Mouse (Mus musculus) lung, adult 10 weeks (tissue): Measurements from ENCODE around the gene Cramp1l. TPM values are rescaled to one million over a fixed set of nuclear protein-coding genes. Genes with fewer than 3 reads are reported as not detected.

Experiments used
- polyA plus RNA-seq: library from polyadenylated mRNA; stranded (reverse); fragments of 350-450 nt; fragmentation: Illumina TruSeq; extraction: RNeasy Lipid Tissue Mini Kit (QIAGEN cat#74804); gene quantifications from one replicate; pipeline ENCODE4 v1.2.3, GENCODE M21; 2014; ENCODE audit warnings: low read depth, low replicate concordance; ENCODE audit not compliant: insufficient read depth

Gene Cramp1l
- 3.6 TPM for polyA plus RNA-seq

DNA sequence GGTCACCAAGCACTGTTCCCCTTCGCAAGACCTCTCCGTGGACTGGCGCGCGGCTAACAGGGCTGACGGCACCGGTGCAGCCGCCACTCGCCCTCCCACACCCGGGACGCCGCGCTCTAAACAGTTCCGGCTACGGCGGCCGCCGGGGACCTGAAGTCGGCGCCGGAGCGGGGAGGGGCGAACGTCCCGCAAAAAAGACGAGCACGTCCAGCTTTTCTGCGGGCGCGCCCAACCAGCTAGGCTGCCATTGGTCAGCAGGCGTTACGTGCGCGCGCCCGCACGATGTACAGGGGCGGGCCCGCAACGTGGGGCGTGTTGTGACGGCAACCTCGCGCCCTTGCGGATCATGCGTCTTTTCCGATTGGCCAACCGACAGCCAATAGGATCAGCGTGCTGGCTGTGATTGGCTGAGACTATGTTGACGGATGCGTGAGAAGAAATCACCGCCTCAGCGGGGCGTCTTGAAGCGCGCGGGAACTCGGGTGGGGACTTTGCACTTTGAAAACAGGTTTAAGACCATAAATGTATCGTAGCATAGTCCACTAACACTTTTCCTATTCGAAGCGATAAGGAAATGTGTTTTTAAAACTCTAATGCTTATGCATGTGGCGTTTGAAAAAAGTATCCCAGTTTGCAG, at the start of gene Cramp1l, which contains the start of gene Ift140:
Cramp1l (minus strand) TSS at position 134 of the 637 bp plus-strand sequence.
Ift140 (plus strand) TSS at position 431 of the 637 bp plus-strand sequence.

DNA sequence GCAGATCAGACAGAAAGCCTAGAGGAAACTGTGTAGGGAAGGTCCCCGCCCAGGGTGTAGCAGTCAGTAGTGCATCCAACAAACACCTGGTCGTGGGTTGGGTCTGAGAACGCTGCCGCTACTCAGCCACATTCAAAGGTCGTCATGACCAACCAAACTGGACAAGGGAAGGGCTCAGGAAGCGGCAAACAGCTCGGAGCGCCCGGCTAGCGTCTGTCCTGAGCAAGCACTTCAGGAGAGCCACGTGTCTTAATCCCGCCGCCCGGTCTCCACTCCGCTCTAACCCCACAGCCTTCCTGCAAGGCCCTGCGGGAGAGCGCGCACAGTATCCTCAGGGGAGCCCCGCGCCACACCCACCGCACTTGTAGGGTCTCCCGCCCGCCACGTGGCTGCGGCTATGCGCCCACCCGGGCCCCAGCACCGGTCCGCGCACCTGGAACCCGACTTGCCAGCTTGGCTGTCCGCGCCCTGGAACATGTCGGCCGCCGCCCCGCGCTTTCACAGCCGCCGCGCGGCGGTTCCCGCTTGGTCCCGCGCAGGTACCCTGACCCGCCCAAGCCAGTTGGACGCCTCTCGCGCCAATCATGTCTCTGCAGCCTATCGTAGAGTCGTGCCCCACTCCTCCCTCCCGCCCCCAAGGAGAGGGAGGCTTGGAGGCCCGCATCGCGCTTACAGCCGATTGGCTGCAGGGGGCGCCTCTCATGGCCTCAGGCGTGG, 55.3 kb downstream of the Cramp1l start, which contains the start of gene Jpt2:
Jpt2 (minus strand) TSS at position 555 of the 717 bp plus-strand sequence.

DNA sequence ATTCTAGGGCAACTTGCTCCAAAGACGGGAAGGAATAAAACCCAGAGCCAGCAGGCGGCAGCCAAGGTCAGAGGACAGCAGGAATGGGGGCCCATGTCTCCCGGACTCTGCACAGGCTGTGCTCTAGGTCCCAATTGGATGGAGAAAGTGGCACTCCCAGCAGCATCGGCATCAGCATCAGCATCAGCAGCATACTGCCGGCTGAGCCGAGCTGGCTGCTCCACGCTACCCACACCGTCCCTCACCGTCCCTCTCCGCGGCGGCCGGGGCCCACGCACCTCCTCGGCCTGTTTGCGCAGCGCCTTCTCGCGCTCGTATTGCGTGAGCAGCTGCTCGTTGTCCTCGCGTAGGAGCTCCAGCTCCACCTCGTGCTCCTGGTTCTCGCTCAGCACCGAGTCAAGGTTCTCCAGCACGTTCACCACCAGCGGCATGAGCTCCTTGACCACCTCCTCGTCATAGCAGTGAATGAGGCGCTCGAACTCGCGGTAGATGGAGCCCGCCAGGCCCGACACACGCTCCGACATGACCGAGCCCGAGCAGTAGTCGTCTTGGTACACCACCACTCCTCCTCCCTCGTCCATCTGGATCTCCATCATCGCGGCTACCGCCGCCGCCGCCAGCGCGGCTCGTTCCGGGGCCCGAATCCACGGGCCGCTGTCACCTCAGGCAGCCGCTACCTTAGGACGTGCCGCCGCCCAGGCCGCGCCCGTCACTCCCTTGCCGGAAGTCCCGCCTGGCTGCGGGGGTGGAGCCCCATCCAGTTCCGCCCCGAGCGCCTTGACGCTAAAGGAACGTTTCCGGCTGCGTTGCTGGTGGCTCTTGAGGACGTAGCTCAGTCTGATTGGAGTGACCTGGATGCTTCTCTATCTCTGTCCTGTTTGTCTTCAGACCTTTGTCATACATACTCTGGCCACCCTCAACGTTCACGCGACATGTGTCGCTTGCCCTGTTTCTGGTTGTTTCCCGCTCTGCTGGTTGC, 79.0 kb downstream of the Cramp1l start, which contains the start of gene Mapk8ip3:
Mapk8ip3 (minus strand) TSS at position 719 of the 979 bp plus-strand sequence.

Other genes starting within 250 kb of the Cramp1l start
- gene Meiob, start 211.5 kb downstream of the Cramp1l start, polyA plus RNA-seq: not detected
- 45.6 TPM for gene Hagh, start 175.6 kb downstream of the Cramp1l start, polyA plus RNA-seq
- gene Fahd1, start 165.4 kb downstream of the Cramp1l start, polyA plus RNA-seq: 9.0 TPM
- 1.3 TPM for gene Igfals, start 149.8 kb downstream of the Cramp1l start, polyA plus RNA-seq
- gene Nubp2, start 129.4 kb downstream of the Cramp1l start, polyA plus RNA-seq: 28.8 TPM
- gene Spsb3, start 129.1 kb downstream of the Cramp1l start, polyA plus RNA-seq: 25.7 TPM
- gene Eme2, start 120.7 kb downstream of the Cramp1l start, polyA plus RNA-seq: 8.2 TPM
- 47.3 TPM for gene Mrps34, start 120.7 kb downstream of the Cramp1l start, polyA plus RNA-seq
- 65.8 TPM for gene Nme3, start 119.3 kb downstream of the Cramp1l start, polyA plus RNA-seq
- gene Mapk8ip3, start 78.8 kb downstream of the Cramp1l start, polyA plus RNA-seq: 16.0 TPM
- gene Jpt2, start 55.1 kb downstream of the Cramp1l start, polyA plus RNA-seq: 12.6 TPM
- 6.4 TPM for gene Ift140, start 297 bp upstream of the Cramp1l start, polyA plus RNA-seq
- gene Tmem204, start 67.8 kb upstream of the Cramp1l start, polyA plus RNA-seq: 141 TPM
- gene Telo2, start 100.2 kb upstream of the Cramp1l start, polyA plus RNA-seq: 11.7 TPM
- gene Ptx4, start 105.0 kb upstream of the Cramp1l start, polyA plus RNA-seq: not detected
- 13.7 TPM for gene Clcn7, start 117.6 kb upstream of the Cramp1l start, polyA plus RNA-seq
- not detected for gene Ccdc154, start 146.7 kb upstream of the Cramp1l start, polyA plus RNA-seq
- gene Gm38655, start 159.7 kb upstream of the Cramp1l start, polyA plus RNA-seq: 3.1 TPM
- gene BC003965, start 168.8 kb upstream of the Cramp1l start, polyA plus RNA-seq: 13.3 TPM
- gene Unkl, start 172.6 kb upstream of the Cramp1l start, polyA plus RNA-seq: 11.2 TPM
- 49.7 TPM for gene Gnptg, start 224.3 kb upstream of the Cramp1l start, polyA plus RNA-seq
- 13.7 TPM for gene Tsr3, start 224.4 kb upstream of the Cramp1l start, polyA plus RNA-seq
- 6.2 TPM for gene Baiap3, start 240.6 kb upstream of the Cramp1l start, polyA plus RNA-seq